Mouse (Mus musculus) kidney, adult 2 months (tissue): ENCODE results near the gene Cebpa.

Experiments used
- CTCF ChIP-seq: fragments of 200-500 bp; conservative IDR thresholded peaks from 2 replicates; pipeline ENCODE4 v1.5.1; 2011; ENCODE audit warnings: low read depth, mild to moderate bottlenecking, control low read depth, low read length, moderate library complexity, mixed read lengths; ENCODE audit not compliant: insufficient read depth, insufficient read length
- POLR2A ChIP-seq: fragments of 200-500 bp; IDR thresholded peaks from one replicate; pipeline ENCODE4 v1.6.1; 2011; ENCODE audit warnings: low read depth, low read length, control low read depth

DNA sequence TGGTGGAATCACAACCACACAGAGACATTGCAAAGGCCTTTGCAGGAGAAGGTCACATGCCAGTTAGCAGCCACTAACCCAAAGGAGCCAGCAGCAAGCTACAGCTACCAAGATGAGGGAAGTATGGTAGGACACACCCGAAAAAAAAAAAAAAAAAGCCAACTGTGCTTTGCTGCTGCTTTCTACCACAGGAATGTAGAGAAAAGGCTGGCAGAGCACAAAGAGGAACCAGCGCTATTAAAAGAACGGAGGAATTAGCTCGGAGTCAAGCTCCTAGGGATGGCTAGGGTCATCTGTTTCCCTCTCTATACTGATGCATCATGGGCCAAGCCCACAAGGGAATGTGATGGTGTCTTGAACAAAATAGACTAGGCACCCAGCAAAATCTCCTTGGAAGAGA, 20.3 kb upstream of the Cebpa start:
- TF ChIP-seq CTCF, result no peak
- no peak for TF ChIP-seq POLR2A
